Mouse (Mus musculus) erythroblast, adult 5-6 weeks (primary cell): ENCODE data around the gene Klhdc3. TPM values are rescaled to one million over a fixed set of nuclear protein-coding genes. Genes with fewer than 3 reads are reported as not detected.

Source experiments
- ATAC-seq: replicated peaks from 2 replicates; pipeline ENCODE4 v1.8.0; 2016; ENCODE audit warnings: moderate number of reproducible peaks, mild to moderate bottlenecking, moderate TSS enrichment, inconsistent platforms; ENCODE audit not compliant: poor library complexity, low FRiP score, severe bottlenecking
- total RNA-seq, 2 experiments: library from RNA; stranded (forward) in 1 of 2; stranded (reverse) in 1 of 2; fragments of 150-400 nt in 1 of 2; fragments of 200-764, 138-1000 nt in 1 of 2; gene quantifications; 2 replicates each; pipeline versions ENCODE4 v1.2.3 to v1.2.4; 2015 to 2017; ENCODE audit warnings: low replicate concordance in 2 of 2

The Klhdc3 gene
- total RNA-seq, 2 experiments from 2014 or later, result 4.1 to 16.9 TPM

GRCm38 (mm10) chr17:46669911-46670310 is 10.8 kb downstream of the Klhdc3 start:
- ATAC-seq, result no peak

- ATAC-seq, result no peak
Observed at GRCm38 (mm10) chr17:46667712-46668111, 13.0 kb downstream of the Klhdc3 start.

GRCm38 (mm10) chr17:46662730-46663129 is 18.0 kb downstream of the Klhdc3 start:
- no peak for ATAC-seq

- ATAC-seq, result no peak
Observed at GRCm38 (mm10) chr17:46661981-46662380, 18.7 kb downstream of the Klhdc3 start.

GRCm38 (mm10) chr17:46661351-46661750 is 19.4 kb downstream of the Klhdc3 start:
- ATAC-seq, result no peak

- ATAC-seq, result no peak
Observed at GRCm38 (mm10) chr17:46656054-46656453, 24.7 kb downstream of the Klhdc3 start.

- ATAC-seq, result no peak
Observed at GRCm38 (mm10) chr17:46651755-46652547, 28.8 kb downstream of the Klhdc3 start.

GRCm38 (mm10) chr17:46651292-46651691 is 29.4 kb downstream of the Klhdc3 start:
- no peak for ATAC-seq

GRCm38 (mm10) chr17:46650232-46651031 is 30.3 kb downstream of the Klhdc3 start, which contains the start of gene Cul7:
Gene Cul7 (plus strand): TSS chr17:46650337.
- ATAC-seq, result peak; percentile 44; the same call in 1 of the 2 replicates

- ATAC-seq, result no peak
Observed at GRCm38 (mm10) chr17:46649811-46650210, 30.9 kb downstream of the Klhdc3 start.

GRCm38 (mm10) chr17:46648436-46648835 is 32.3 kb downstream of the Klhdc3 start:
- no peak for ATAC-seq

GRCm38 (mm10) chr17:46647279-46647678 is 33.4 kb downstream of the Klhdc3 start:
- ATAC-seq, result no peak

- ATAC-seq, result peak; percentile 54
Observed at GRCm38 (mm10) chr17:46646322-46646662, 34.4 kb downstream of the Klhdc3 start.

GRCm38 (mm10) chr17:46645561-46646321 is 35.0 kb downstream of the Klhdc3 start, which contains the start of the genes Klc4 and Mrpl2:
Gene Klc4 (minus strand): TSS chr17:46646022.
Gene Mrpl2 (plus strand): TSS chr17:46646229.
- ATAC-seq, result peak; percentile 84

GRCm38 (mm10) chr17:46644916-46645475 is 35.7 kb downstream of the Klhdc3 start:
- no peak for ATAC-seq

- no peak for ATAC-seq
Observed at GRCm38 (mm10) chr17:46644152-46644805, 36.4 kb downstream of the Klhdc3 start.

GRCm38 (mm10) chr17:46642060-46642459 is 38.7 kb downstream of the Klhdc3 start:
- ATAC-seq, result no peak

- no peak for ATAC-seq
Observed at GRCm38 (mm10) chr17:46639929-46640328, 40.8 kb downstream of the Klhdc3 start.

GRCm38 (mm10) chr17:46636831-46637523 is 43.7 kb downstream of the Klhdc3 start:
- ATAC-seq, result no peak
